Comparison of ENCODE assay signal across 28 mouse cellular contexts in genomic region chr2:122132618-122133017, GRCm38 (mm10). TPM values are rescaled to one million over a fixed set of nuclear protein-coding genes. Genes with fewer than 3 reads are reported as not detected.
"Had no signal": no experiment of that assay in that cellular context is flagged by ENCODE, and none has a peak within 500 bp of the region (broad histone marks: within the 10 kb centered on the region; RNA-seq: fewer than 3 reads in every experiment).

No protein-coding gene starts in this region.

- H3K9me3 ChIP-seq: liver, embryonic 13.5 days; liver, embryonic 15.5 days; midbrain, embryonic 10.5 days; midbrain, embryonic 12.5 days; neural tube, embryonic 13.5 days; neural tube, embryonic 15.5 days; stomach, embryonic 15.5 days had no signal

- H3K36me3 ChIP-seq: liver, embryonic 13.5 days; liver, embryonic 15.5 days; midbrain, embryonic 10.5 days; midbrain, embryonic 12.5 days; neural tube, embryonic 13.5 days; neural tube, embryonic 15.5 days; stomach, embryonic 15.5 days had no signal

- H3K4me1 ChIP-seq: midbrain, embryonic 10.5 days; midbrain, embryonic 12.5 days; neural tube, embryonic 13.5 days; neural tube, embryonic 15.5 days; stomach, embryonic 15.5 days had no signal

- ATAC-seq: midbrain, embryonic 16.5 days had no signal

- H3K4me3 ChIP-seq: liver, embryonic 13.5 days; liver, embryonic 15.5 days; midbrain, embryonic 10.5 days; midbrain, embryonic 12.5 days; myocyte; neural tube, embryonic 13.5 days; neural tube, embryonic 15.5 days; stomach, embryonic 15.5 days had no signal

- H3K27me3 ChIP-seq: midbrain, embryonic 12.5 days; neural tube, embryonic 13.5 days; neural tube, embryonic 15.5 days had no signal

- DNase-seq: liver, embryonic 13.5 days; lung, adult 18-20 months; lung, embryonic 14.5 days; lung, postnatal 10 days; lung, postnatal 4 days; midbrain, embryonic 14.5 days; retina, postnatal 1 day; right cerebral cortex, adult 18-20 months; right cerebral cortex, postnatal 25 days; right cerebral cortex, postnatal 4 days; spleen, adult 18-20 months; thymus, adult 2 months; thymus, postnatal 25 days; thymus, postnatal 4 days had no signal

RNA-seq across cellular contexts. Expression of gene Trim69, which starts 27.9 kb away (rescaled TPM):
- polyA plus RNA-seq: liver, embryonic 13.5 days; liver, embryonic 15.5 days; lung, embryonic 14.5 days; midbrain, embryonic 10.5 days; midbrain, embryonic 12.5 days; midbrain, embryonic 14.5 days; midbrain, embryonic 16.5 days; neural tube, embryonic 11.5 days; neural tube, embryonic 13.5 days; neural tube, embryonic 15.5 days; stomach, embryonic 15.5 days; stomach, postnatal 0 days had no signal

RNA-seq across cellular contexts. Expression of gene Patl2, which starts 53.4 kb away (rescaled TPM):
- total RNA-seq: megakaryocyte-erythroid progenitor cell, adult 5-6 weeks had no signal
- polyA plus RNA-seq: lung, embryonic 14.5 days; lung, embryonic 16.5 days; midbrain, embryonic 10.5 days; midbrain, embryonic 12.5 days; midbrain, embryonic 14.5 days; midbrain, embryonic 16.5 days; neural tube, embryonic 11.5 days; neural tube, embryonic 13.5 days; neural tube, embryonic 15.5 days; small intestine, adult 2 months; stomach, embryonic 15.5 days; stomach, postnatal 0 days; urinary bladder, adult 2 months had no signal

RNA-seq across cellular contexts. Expression of gene Terb2, which starts 53.5 kb away (rescaled TPM):
- total RNA-seq: megakaryocyte-erythroid progenitor cell, adult 5-6 weeks had no signal
- polyA plus RNA-seq: liver, embryonic 13.5 days; liver, embryonic 15.5 days; lung, embryonic 14.5 days; lung, embryonic 16.5 days; midbrain, embryonic 10.5 days; midbrain, embryonic 12.5 days; midbrain, embryonic 14.5 days; midbrain, embryonic 16.5 days; myocyte; neural tube, embryonic 11.5 days; neural tube, embryonic 13.5 days; neural tube, embryonic 15.5 days; small intestine, adult 2 months; stomach, embryonic 15.5 days; stomach, postnatal 0 days; thymus, adult 2 months; urinary bladder, adult 2 months had no signal
